26 mouse cellular contexts compared by ENCODE assay signal in genomic region chr8:86791542-86791941, GRCm38 (mm10). TPM values are rescaled to one million over a fixed set of nuclear protein-coding genes. Genes with fewer than 3 reads are reported as not detected.
A peak's percentile ranks its signal among the peaks of the same experiment; 100 is the strongest.
DNase-seq lines count a peak whose midpoint lies in the region; ATAC-seq and TF ChIP-seq lines count a peak whose summit lies in the region.
"Had no signal": no experiment of that assay in that cellular context is flagged by ENCODE, and none has a peak within 500 bp of the region (broad histone marks: within the 10 kb centered on the region; RNA-seq: fewer than 3 reads in every experiment).

No protein-coding gene starts in this region.

- TF ChIP-seq EP300 in stomach, postnatal 0 days (optimal IDR thresholded peaks at IDR 0.05), result no peak

- H3K27ac ChIP-seq in intestine, postnatal 0 days (ENCODE audit: low read depth, low read length), result no peak overlapping the region; the same call in 1 of the 2 replicates
- H3K27ac ChIP-seq in stomach, postnatal 0 days (replicated peaks), result no peak overlapping the region
- H3K27ac ChIP-seq: forebrain, embryonic 13.5 days; hindbrain, embryonic 10.5 days; hindbrain, embryonic 15.5 days; left cerebral cortex, adult 2 months; limb, embryonic 12.5 days; liver, embryonic 15.5 days had no signal

- 41% methylated on average over 6 of the region's 6 CpGs for WGBS in intestine, postnatal 0 days
- 57% methylated on average over 6 of the region's 6 CpGs for WGBS in stomach, postnatal 0 days

- no peak overlapping the region for H3K4me3 ChIP-seq in intestine, postnatal 0 days (ENCODE audit: low read depth, low read length)
- no peak overlapping the region for H3K4me3 ChIP-seq in stomach, postnatal 0 days (ENCODE audit: low read depth, low read length)
- H3K4me3 ChIP-seq: forebrain, embryonic 13.5 days; hindbrain, embryonic 10.5 days; hindbrain, embryonic 15.5 days; left cerebral cortex, adult 2 months; limb, embryonic 12.5 days; liver, embryonic 15.5 days had no signal

- DNase-seq in kidney, postnatal 14 days, result peak; percentile 31
- no peak for DNase-seq in kidney, postnatal 4 days
- DNase-seq in retina, embryonic 14.5 days (ENCODE audit: low spot score), result peak; percentile 6
- DNase-seq in stomach, postnatal 0 days (ENCODE audit: low spot score), result no peak
- no peak for DNase-seq in thymus, adult 18-20 months
- DNase-seq in layer of hippocampus, adult 9-10 months (ENCODE audit: low spot score), result no peak
- DNase-seq: adrenal gland, adult 8-10 months; B cell, adult 2 months; cerebellum, adult 8-10 months; cerebellum, postnatal 25 days; gastrocnemius, postnatal 14 days; heart, postnatal 14 days; lung, embryonic 14.5 days; lung, postnatal 14 days; right cerebral cortex, postnatal 25 days; spleen, adult 18-20 months; thymus, postnatal 14 days had no signal

- no peaks in the 10 kb centered on the region for H3K36me3 ChIP-seq in intestine, postnatal 0 days (ENCODE audit: control insufficient read depth, insufficient read depth)
- no peaks in the 10 kb centered on the region for H3K36me3 ChIP-seq in stomach, postnatal 0 days (ENCODE audit: control insufficient read depth, insufficient read depth, low read length)
- H3K36me3 ChIP-seq: hindbrain, embryonic 10.5 days; hindbrain, embryonic 15.5 days; limb, embryonic 12.5 days; liver, embryonic 15.5 days had no signal

- no peaks in the 10 kb centered on the region for H3K27me3 ChIP-seq in intestine, postnatal 0 days (replicated peaks; ENCODE audit: control insufficient read depth, insufficient read depth, low read length)
- no peaks in the 10 kb centered on the region for H3K27me3 ChIP-seq in stomach, postnatal 0 days (ENCODE audit: control insufficient read depth, insufficient read depth, low read length)
- H3K27me3 ChIP-seq: forebrain, embryonic 13.5 days; hindbrain, embryonic 15.5 days; limb, embryonic 12.5 days; liver, embryonic 15.5 days had no signal

- peak; percentile 62 for ATAC-seq in intestine, postnatal 0 days
- ATAC-seq in stomach, postnatal 0 days (ENCODE audit: low FRiP score, low TSS enrichment), result peak; percentile 36; the same call in 1 of the 2 replicates
- ATAC-seq: forebrain, embryonic 13.5 days; inflammation-experienced regulatory T-cells, adult 6 months; midbrain, embryonic 16.5 days had no signal

- no peak overlapping the region for H3K4me2 ChIP-seq in intestine, postnatal 0 days (replicated peaks; ENCODE audit: low read depth)
- no peak overlapping the region for H3K4me2 ChIP-seq in stomach, postnatal 0 days (replicated peaks; ENCODE audit: low read depth)
- H3K4me2 ChIP-seq: forebrain, embryonic 13.5 days; hindbrain, embryonic 15.5 days; limb, embryonic 12.5 days; liver, embryonic 15.5 days; lung, embryonic 14.5 days had no signal

- H3K9me3 ChIP-seq in intestine, postnatal 0 days (ENCODE audit: control insufficient read depth), result no peaks in the 10 kb centered on the region
- H3K9me3 ChIP-seq in stomach, postnatal 0 days (ENCODE audit: control insufficient read depth, low read length), result no peaks in the 10 kb centered on the region
- H3K9me3 ChIP-seq: forebrain, embryonic 13.5 days; hindbrain, embryonic 10.5 days; hindbrain, embryonic 15.5 days; limb, embryonic 12.5 days; liver, embryonic 15.5 days had no signal

- TF ChIP-seq CTCF in intestine, postnatal 0 days (IDR thresholded peaks at IDR 0.05; ENCODE audit: low read depth), result no peak
- TF ChIP-seq CTCF in stomach, postnatal 0 days (IDR thresholded peaks at IDR 0.05; ENCODE audit: low read depth), result no peak

- peaks cover 4% of the 10 kb centered on the region; the same call in 1 of the 2 replicates for H3K4me1 ChIP-seq in intestine, postnatal 0 days (replicated peaks; ENCODE audit: control insufficient read depth, insufficient read depth, low read length)
- H3K4me1 ChIP-seq in stomach, postnatal 0 days (replicated peaks; ENCODE audit: control insufficient read depth, insufficient read depth), result no peaks in the 10 kb centered on the region; the same call in 1 of the 2 replicates
- H3K4me1 ChIP-seq: forebrain, embryonic 13.5 days had no signal

- no peak overlapping the region for H3K9ac ChIP-seq in intestine, postnatal 0 days (ENCODE audit: low read depth, low read length)
- H3K9ac ChIP-seq in stomach, postnatal 0 days (ENCODE audit: low read length), result no peak overlapping the region
- H3K9ac ChIP-seq: forebrain, embryonic 13.5 days; hindbrain, embryonic 15.5 days; limb, embryonic 12.5 days; liver, embryonic 15.5 days; lung, embryonic 14.5 days had no signal

RNA-seq across cellular contexts. Expression of gene Siah1a, which starts 45.8 kb away (rescaled TPM):
- 26.3 and 26.5 TPM in 2 replicates for polyA plus RNA-seq in intestine, postnatal 0 days (2015; fragmentation: Nextera tagmentation; extraction: Ambion mirVana)
- polyA plus RNA-seq in stomach, postnatal 0 days (2015; fragmentation: Nextera tagmentation; extraction: Ambion mirVana), result 36.3 and 41.0 TPM in 2 replicates

RNA-seq across cellular contexts. Expression of gene Gm10638, which starts 46.0 kb away (rescaled TPM):
- polyA plus RNA-seq in intestine, postnatal 0 days (2015; fragmentation: Nextera tagmentation; extraction: Ambion mirVana), result 3.5 and 4.3 TPM in 2 replicates
- polyA plus RNA-seq in stomach, postnatal 0 days (2015; fragmentation: Nextera tagmentation; extraction: Ambion mirVana), result 6.9 and 8.5 TPM in 2 replicates

Comparison
In these comparisons a context has a peak if more than half of its experiments do, and no peak if none do; other contexts are left out.
1. DNase-seq: peak in kidney, postnatal 14 days (single experiment) and retina, embryonic 14.5 days (single experiment); none in kidney, postnatal 4 days (0 of 2), stomach, postnatal 0 days (single experiment), thymus, adult 18-20 months (0 of 2) and layer of hippocampus, adult 9-10 months (single experiment).